Mouse (Mus musculus) megakaryocyte, embryonic 14.5 days (primary cell): ENCODE results near the gene Haao.

ENCODE experiments used
- FLI1 ChIP-seq: IDR thresholded peaks from 2 replicates; pipeline ENCODE4 v1.6.1; 2012; ENCODE audit warnings: low read length, inconsistent platforms, mixed read lengths
- GATA1 ChIP-seq: IDR thresholded peaks from 3 replicates; pipeline ENCODE4 v1.6.1; 2012; ENCODE audit warnings: mixed read lengths, low read length, inconsistent platforms, borderline replicate concordance

GRCm38 (mm10) chr17:83889691-83890372 is 42.1 kb upstream of the Haao start:
- TF ChIP-seq GATA1 (no peak), FLI1 (no peak)
